Mouse (Mus musculus): ENCODE data around the gene Ass1.

The Ass1 gene

DNA sequence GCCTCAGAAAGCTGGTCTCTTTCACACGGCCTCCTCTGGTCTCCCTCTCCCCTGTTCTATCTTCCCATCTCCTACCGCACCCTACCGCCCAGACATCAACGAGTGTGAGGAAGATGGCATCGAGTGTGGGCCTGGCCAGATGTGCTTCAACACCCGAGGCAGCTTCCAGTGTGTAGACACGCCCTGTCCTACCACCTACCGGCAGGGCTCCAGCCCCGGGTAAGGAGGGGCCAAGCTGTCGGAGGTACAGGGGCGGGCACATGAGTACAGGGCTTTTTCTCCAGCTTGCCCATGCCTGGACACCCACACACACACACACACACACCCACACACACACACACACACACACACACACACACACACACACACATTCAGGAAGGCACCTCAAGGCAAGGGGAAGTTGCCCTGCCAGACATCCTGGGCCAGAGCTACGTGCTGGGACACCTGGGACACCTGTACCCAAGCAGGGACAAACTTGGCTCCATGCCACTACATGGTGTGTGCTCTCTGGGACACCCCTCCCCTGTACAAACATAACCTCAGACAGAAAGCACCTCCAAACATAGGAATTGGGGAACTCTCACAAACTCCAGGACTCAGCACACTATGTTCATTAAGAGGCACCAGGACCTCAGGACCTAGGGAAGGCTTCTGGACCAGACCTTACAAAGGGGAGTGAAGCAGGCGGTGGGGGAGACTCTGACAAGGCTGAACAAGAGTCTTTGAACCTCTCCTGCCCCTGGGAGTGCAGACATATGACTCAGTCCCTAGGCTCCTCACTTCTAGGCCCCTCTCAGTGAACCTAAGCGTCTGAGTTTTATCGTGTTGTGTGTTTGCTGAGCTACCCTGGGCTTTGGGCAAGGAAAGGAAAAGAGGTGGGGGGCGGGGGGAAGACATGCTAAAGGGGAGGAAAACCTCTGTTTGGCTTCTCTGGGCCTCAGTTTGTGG lies 10.7 kb upstream of the Ass1 start:
- no peak for DNase-seq

DNA sequence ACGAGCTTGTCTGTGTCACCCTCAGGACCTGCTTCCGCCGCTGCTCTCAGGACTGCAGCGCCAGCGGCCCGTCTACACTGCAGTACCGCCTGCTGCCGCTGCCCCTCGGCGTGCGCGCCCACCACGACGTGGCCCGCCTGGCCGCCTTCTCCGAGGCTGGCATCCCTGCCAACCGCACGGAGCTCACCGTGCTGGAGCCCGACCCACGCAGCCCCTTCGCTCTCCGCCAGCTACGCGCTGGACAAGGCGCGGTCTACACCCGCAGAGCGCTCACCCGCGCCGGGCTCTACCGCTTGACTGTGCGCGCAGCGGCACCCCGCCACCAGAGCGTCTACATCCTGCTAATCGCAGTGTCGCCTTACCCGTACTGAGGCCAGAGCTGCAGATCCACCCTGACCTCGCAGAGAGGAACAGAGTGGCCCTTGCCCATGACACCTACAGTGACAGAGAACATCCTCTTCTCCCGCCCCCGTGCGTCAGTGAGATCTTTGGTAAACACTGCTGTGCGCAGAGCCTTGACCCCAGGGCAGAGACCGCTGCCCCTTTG lies 9.9 kb upstream of the Ass1 start:
- peak; percentile 51 for DNase-seq

DNA sequence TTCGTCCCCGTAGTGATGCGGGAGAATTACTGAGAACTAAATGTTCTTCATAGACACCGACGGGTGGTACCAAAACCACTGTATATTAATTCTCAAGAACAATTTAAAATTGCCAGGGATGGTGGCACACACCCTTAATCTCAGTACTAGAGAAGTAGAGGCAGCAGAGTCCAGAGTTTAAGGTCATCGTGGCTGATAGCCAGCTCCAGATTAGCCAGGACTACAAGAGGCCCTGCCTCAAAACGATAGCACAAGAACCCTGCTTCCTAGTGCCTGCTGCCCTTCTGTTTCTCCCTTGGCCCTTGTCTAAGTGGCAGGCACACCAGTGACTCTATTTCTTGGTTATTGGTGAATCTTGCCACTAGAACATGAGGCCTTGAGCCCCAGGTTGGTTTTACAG lies 9.1 kb upstream of the Ass1 start:
- no peak for DNase-seq

DNA sequence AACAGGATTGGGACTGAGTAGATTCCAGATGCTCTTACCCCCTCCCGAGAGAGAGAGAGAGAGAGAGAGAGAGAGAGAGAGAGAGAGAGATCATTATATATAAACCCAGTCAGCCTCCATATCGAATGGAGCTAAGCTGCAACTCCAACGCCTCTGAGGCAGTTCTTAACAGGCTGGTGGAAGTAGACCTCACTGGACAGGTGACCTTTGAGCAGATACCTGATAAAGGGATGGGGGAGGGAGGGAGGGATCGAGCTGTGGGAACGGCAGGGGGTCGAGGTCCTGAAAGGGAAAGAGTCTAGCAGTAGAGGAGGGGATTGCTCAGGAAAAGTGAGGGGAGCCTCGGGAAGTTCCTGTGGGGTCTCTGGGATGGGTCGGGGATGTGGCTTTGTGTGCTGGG lies 8.0 kb upstream of the Ass1 start:
- no peak for DNase-seq

DNA sequence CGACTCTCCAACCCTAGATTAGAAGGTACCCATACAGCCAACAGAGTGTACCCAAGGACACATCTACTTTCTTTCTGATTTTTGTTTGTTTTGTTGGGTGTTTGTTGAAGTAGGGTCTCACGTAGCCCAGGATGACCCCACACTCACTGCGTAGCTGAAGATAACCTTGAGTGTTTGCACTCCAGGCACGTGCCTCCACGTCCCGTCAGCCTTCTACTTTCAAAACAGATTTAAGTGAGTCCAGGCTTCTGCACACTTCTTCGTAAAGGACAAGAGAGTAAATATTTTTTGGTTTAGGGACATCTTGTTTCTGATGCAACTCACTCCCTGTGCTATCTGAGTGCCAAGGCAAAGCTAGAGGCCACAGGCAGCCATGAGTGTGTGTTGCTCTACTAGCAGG lies 6.8 kb upstream of the Ass1 start:
- DNase-seq = no peak

DNA sequence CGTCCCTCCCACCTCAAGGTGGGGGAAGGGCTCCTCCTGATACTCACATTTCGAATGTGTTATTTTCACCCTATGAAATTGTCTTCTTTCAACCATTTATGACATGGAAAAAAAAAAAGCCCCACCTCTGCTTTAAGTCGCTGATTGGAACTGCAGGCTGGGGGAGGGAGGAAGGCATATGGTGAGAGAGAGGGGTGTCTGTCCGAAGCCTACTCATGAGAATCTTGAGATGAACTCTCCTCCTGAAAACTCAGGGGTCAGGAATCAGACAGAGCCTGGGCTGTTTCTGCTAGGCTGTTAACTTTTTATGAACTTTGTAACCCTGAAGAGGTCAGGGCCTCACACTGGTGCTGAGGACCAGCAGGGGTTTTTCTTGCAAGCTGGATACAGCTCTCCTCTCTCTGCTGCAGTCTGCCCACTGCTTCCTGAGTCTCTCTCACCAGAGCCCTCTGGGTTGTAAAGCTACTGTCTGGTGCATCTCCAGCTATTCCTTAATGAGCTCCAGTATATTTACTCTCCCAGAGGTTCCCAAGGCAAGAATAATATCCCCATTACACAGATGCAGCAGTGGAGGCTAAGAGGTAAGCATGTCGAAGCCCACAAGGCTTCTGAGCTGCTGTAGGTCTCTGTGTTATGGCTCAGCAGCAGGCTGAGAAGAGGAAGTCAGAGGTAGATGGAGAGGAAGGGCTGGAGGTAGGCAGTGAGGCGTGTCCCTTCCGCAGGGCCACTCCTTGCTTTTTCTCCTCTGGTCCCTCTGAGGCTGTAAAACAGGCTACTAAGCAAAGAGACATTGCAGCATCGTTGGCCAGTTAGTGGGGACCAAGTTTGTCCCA lies 6.1 kb upstream of the Ass1 start:
- no peak for DNase-seq

DNA sequence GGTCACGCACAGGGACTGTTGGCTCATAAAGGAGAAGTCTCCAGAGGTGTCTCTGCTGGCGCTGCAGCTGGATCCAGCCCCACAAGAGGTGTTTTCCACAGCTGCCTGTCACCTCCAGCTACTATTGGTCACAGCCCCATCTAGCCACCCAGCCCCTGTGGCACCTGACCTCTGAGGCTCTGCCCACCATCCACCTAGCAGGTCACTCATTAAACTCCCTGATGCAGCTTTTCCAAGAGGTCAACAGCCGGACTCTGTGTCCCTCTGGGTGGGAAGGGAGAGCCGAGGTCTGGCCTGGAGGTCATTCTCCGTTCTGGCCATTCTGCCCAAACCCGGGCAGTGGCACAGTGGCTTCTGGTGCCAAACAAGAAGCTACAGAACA lies 5.5 kb upstream of the Ass1 start:
- no peak for DNase-seq

DNA sequence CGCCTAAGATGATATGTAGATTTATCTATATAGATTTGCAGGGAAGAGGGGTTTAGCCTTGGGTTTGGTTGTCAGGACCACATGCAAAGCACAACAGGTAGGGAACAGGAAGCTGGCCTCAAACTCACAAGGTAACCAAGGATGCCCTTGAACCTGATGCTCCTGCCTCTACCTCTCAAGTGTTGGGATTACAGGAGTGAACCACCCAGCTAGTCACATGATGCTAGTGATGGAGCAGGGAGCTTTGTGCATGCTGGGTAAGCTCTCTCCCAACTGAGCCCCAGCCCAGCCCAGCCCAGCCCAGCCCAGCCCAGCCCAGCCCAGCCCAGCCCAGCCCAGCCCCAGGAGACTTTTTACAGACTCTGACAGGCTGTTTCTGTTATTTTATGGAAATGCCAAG lies 2.5 kb upstream of the Ass1 start:
- DNase-seq = no peak

DNA sequence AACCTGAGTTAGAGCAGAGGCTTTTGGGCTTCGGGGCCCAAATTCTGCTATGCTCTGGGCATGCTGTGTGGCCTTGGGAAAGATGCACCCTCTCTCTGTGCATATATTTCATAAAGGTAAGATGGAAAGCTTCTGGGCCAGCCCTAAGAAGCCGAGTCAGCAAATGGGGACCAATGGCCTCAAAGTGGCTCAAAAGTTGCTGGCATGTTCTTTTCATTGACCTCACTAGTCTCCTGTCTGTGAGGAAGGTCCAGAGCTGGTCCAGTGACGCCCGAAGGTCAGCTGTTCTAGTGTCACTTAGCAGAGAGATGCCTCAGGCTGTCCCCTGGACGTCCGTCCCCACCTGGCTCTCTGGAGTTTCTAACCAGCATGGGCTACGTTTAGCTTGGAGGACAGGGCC lies 1.1 kb upstream of the Ass1 start:
- DNase-seq = no peak

DNA sequence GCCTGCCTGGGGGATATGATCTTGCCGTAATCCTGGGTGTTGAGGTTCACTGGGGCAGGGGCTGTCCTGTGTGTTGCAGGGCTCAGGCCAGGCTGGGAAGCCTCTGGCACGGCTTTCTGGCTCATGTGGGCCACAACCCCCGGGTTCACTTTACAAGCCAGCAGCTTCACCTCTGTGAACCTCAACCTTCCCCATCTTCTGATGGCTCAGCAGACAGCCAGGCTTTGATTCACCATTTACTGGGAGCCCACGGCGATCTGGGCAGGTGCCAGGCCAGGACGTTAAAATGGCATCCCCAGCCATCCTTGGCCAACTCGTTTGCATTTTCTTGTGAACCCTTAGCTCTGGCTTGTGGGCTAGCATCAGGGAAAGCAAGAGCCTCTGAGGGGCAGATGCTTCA lies 527 bp upstream of the Ass1 start:
- no peak for DNase-seq

DNA sequence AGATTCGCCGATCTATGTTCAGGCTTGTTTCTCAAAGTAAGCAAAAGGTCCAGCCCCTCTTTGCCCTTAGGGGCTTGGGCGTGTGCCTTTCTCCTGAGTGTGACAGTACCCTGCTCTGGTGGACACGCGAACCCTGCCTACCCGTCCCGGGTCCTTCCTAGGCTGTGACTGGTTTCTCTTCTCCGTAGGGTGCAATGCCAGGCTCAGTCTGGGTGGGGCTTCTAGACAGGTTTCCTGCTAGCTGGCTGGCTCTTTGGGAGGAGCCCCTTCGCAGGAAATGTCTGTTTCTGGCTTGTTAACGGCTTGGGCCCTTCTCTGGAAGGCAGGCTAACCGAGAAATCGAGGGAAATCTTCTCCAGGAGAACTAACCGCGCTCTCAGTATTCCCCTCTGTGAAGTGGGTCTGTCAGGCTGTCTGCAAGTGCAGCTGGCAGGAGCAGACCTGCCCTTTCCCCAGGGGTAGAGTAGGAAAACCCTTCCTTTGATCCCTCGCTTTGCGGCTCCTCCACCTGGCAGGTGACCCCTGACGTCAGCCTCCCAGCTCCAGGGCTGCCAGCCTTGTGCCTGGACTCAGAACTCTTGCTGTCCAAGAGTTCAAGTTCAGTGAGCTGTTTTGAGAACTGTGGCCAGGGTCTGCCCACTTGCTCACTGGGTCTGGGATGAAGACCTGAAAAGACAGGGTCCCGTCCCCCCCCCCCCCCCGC lies 827 bp downstream of the Ass1 start:
- peak; percentile 56 for DNase-seq

DNA sequence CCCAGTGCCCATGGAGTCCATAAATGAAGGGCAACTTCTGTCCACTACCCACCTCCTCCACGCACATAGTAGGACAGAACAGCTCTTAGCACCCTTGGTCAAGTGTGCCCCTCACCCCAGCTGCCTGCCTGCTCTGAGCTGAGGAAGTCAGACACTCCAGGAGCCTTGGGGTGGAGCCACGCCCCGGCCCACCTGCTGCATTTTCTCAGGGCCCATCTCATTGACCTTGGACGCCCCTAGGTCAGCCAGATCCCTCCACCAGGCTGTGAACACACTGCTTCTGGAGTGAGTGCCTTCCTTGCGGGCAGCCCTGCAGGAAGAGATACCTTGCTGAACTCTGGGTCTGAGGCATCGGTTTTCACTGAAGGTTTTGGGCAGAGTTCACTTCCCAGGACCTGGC lies 1.6 kb downstream of the Ass1 start:
- DNase-seq = no peak

DNA sequence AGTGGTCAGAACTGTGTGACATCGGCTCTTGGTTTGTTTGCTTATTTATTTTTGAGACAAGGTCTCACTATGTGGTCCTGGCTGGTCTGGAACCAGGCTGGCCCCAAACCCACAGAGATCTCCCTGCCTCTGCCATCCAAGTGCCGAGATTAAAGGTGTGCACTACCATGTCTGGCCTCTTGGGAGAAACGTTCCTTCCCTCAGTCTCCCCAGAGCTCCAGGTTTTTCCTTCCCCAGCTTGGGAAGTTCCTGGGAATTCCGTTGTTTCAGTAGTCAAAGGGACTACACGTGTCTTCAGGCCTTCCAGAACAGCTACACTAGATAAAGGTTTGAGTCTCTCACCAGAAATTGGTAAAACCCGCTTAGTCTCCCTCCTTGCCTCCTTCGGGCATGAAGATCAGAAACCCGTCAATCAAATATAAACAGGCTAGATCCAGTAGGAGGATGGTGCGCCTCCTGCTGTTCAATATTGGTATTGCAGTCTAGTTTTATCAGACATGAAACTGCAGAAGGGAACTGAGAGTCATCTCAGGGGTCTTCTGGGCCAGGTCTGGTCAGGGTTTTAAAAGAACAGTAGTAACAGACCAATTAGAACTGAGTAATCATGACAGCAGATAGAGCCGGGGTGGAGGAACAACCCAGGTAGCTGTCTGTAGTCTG lies 2.5 kb downstream of the Ass1 start:
- DNase-seq = peak; percentile 82

DNA sequence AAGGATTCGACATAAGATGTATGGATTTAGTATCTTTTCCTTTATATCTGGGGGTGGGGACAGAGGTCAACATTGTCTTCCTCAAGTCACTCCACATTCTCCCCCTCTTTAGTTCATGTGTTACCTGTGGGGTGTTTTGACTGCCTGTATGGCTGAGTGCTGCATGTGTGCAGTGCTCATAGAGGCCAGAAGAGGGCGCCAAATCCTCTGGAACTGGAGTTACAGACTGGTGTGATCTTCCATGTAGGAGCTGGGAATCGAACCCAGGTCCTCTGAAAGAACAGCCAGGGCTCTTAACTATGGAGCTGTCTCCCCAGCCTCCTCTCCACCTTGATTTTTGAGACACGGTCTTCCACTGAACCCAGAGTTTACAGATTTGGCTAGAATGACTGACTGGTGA lies 3.9 kb downstream of the Ass1 start:
- DNase-seq = no peak

DNA sequence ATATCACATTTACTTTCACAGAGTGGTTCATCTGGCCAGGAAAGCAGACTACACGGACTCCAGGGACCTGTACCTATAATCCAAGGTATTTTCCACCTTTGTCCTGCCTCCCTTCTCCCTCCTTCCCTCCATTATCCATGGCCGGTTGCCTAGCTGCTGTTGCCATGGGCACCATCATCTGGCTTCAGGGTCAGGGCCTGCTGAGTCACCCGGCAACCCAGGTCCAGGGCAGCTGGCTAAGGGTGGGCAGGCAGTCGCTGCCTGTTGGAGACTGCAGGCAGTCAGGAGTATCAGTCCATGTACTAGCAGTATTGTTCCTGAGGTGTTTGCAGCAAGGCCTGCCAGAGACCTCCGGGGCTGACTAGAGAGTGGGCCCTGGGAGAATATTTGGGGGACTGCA lies 4.7 kb downstream of the Ass1 start:
- no peak for DNase-seq

DNA sequence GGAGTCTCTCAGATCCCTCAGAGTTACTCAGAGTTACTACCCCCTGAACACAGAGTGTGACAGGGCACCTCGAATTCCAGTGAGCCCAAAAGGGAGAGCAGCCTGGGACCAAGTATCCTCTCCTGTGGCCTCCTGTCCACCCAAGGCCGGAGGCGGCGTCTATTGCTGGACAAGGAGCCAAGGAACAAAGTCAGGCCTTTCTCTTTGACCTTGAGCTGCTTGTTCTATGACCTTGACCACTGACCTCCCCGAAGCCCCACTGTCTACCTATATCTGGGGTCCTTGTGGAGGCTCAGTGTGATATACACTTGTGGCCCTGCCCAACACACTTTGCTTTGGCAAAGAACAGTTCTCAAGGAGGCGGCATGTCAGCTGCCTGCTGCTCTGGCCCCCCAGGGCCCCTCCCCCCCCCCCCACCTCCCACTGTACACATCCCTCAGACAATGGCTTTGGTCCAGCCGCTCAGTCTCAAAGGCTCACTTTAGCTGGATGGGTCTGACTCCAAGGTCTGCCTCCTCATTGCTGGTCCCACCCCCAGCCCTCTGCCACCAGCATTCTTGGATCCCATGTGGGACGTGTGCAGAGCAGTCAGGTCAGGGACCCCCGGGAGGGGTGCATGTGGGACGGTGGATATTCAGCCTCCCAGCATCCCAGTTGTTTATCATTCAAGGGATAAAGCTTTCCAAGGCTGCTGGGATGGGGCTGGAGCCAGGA lies 6.3 kb downstream of the Ass1 start:
- no peak for DNase-seq

DNA sequence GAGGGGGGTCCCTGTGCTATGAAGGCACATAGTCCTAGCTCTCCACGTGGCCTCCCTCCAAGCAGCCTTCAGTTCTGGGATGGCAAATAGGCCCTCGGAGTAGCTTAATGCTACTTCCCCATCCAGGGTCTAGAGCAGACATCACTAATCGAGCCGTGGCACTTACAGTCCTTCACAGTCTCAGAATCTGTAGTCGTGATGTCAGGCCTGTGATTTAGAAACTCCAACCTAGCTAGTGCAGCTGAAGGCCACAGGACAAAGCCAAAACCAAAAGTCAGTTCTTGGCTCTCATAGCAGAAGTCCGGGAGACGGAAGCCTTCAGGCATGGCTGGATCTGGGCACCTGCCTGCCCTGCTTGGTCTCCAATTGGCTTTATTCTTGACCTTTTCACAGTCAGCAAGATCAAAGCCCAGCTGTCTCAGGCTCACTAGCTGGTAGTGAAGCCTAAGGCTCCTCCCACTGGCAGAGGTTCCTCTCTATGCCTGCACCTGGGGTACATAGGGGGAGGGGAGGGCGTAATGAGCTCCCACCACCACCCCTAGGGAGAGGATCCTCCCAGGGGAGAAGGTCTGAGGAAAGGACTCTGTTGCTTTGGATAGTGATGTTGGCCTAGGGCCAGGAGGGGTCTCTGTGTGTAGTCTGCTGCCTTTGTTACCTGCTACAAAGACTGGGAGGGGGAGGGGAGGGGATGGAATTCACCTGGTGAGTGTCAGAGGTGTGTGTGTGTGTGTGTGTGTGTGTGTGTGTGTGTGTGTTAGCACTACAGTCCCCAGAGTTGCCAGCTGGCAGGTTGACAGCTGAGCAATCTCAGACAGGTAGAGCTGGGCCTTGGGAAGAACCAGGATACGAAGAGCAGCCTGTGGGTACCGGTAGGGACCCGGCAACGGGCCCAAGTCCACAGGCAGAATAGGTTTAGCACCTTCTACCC lies 7.5 kb downstream of the Ass1 start:
- no peak for DNase-seq

DNA sequence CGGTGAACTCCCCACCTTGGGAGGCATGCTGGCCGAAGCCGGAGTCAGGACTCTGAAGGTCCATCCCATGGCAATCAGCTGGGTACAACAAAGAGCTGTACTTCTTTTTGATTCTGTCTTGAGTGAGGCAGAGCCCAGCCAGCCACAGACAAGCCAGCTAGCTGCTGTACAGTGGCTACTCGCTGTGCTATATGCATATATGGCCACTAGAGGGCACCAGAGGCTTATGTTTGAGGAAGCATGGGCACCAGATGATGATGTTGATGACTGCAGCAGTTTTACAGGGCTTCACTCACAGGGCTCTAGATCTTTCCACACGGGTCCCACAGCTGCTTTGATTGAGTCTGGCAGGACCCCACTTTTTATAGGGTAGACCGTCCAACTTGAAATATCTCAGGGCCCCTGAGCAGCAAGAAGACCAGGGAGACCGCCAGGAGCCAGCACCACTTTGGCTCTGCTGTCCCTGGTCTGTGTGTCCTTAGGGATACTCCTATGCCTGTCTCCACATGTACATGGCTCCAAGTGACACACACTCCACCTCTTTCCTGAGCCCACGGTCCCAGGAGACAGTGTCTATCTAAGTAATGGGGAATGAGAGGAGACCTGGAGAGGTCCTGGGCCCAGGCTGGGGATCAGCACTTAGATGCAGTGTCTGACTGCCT lies 13.0 kb downstream of the Ass1 start:
- DNase-seq = peak; percentile 91

DNA sequence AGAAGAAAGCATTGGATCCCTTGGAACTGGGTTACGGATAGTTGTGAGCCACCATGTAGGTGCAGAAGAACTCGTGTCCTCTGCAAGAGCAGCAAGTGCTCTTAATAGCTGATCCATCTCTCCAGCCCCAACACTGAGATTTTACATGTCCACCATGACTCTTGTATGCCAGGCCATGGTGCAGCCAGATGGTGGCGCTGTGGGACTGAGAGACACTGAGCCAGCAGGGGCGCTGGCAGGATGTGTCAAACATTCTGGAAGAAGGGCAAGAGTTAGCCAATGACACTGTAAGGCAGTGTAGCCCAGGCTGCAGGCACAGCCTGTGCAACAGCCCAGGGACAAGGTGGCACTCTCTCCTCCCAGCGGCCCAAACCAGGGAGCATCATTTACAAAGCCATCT lies 14.2 kb downstream of the Ass1 start:
- DNase-seq = peak; percentile 79

DNA sequence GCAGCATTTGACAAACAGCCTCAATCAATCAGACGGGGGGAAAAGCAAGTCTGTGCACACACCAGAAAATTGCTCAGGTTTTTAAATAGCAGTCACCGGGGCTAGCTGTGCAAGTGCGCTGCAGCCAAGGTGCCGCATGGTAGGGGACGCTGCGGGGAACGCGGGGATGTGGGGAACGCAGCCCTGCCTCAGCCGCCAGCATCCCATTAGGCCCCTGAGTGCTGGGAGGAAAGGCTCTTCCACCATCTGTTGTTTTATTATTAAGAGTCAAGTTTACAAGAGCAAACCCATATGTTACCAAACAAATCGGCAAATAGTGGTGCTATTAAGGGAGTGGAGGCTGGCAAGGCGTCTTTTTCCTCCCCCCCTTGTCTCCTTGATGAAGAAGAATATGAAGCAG lies 19.2 kb downstream of the Ass1 start:
- DNase-seq = no peak

Measured in lung, postnatal 14 days (tissue).